Mouse (Mus musculus) C2C12 (cell line): ENCODE measurements around the gene Fat4.

Source experiments
- CTCF ChIP-seq: IDR thresholded peaks from one replicate; pipeline ENCODE4 v1.5.1; 2011; ENCODE audit not compliant: control insufficient read depth, insufficient read depth, insufficient read length
- FOSL1 ChIP-seq: IDR thresholded peaks from one replicate; pipeline ENCODE4 v1.8.0; 2011; ENCODE audit warnings: mild to moderate bottlenecking, low read length; ENCODE audit not compliant: poor library complexity, insufficient read depth, severe bottlenecking
- MAX ChIP-seq: IDR thresholded peaks from one replicate; pipeline ENCODE4 v1.6.1; 2011; ENCODE audit warnings: mild to moderate bottlenecking, control low read depth
- MYOD1 ChIP-seq: IDR thresholded peaks from one replicate; pipeline ENCODE4 v1.6.1; 2011; ENCODE audit warnings: low read depth; ENCODE audit not compliant: control insufficient read depth, insufficient read length
- MYOG ChIP-seq: IDR thresholded peaks from one replicate; pipeline ENCODE4 v1.6.1; 2011; ENCODE audit not compliant: control insufficient read depth, insufficient read length; ENCODE audit errors: extremely low read depth
- USF1 ChIP-seq: IDR thresholded peaks from one replicate; pipeline ENCODE4 v1.6.1; 2011; ENCODE audit warnings: low read depth, mild to moderate bottlenecking, control low read depth, moderate library complexity

DNA sequence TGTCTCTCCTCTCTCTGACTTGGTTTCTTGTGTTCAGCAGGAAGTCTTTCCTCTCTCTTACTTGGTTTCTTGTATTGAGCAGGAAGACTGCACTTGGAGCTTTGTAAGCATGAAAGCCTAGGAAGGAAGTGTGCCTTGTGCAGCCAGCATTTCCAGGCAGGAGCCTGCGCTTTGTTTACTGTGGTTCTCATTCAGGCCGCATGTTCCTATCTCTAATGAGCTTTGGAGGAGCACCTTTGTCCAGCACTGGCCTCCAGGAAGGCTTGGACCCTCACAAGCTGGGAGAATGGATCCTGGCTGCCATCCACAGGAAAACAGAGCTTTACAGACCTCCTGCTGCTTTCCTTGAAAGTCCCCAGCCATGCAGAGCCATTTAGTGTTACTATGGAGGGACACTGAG is 32.2 kb downstream of the Fat4 start:
- TF ChIP-seq CTCF = no peak
- TF ChIP-seq FOSL1 = no peak
- TF ChIP-seq MAX = no peak
- no peak for TF ChIP-seq MYOD1
- TF ChIP-seq MYOG = no peak
- TF ChIP-seq USF1 = no peak
